20 mouse cellular contexts compared by ENCODE assay signal in genomic region chr14:25059351-25059750, GRCm38 (mm10).
DNase-seq lines count a peak whose midpoint lies in the region; ATAC-seq and TF ChIP-seq lines count a peak whose summit lies in the region.
"Had no signal": no experiment of that assay in that cellular context is flagged by ENCODE, and none has a peak within 500 bp of the region (broad histone marks: within the 10 kb centered on the region; RNA-seq: fewer than 3 reads in every experiment).

No protein-coding gene starts in this region.

- TF ChIP-seq CTCF in thymus, adult 2 months (IDR thresholded peaks at IDR 0.05; ENCODE audit: borderline replicate concordance, control insufficient read depth, extremely low read depth, insufficient read depth, low read length, poor library complexity), result no peak

- no peak overlapping the region for H3K4me3 ChIP-seq in midbrain, embryonic 10.5 days
- no peak overlapping the region for H3K4me3 ChIP-seq in midbrain, embryonic 14.5 days (replicated peaks; ENCODE audit: low read depth, low read length)
- H3K4me3 ChIP-seq in thymus, adult 2 months (ENCODE audit: control insufficient read depth, insufficient read depth, low read length), result no peak overlapping the region
- H3K4me3 ChIP-seq: embryonic facial prominence, embryonic 12.5 days; forebrain, embryonic 13.5 days; heart, embryonic 13.5 days; hindbrain, embryonic 12.5 days had no signal

- H3K9me3 ChIP-seq in midbrain, embryonic 10.5 days (replicated peaks), result no peaks in the 10 kb centered on the region
- H3K9me3 ChIP-seq in midbrain, embryonic 14.5 days (ENCODE audit: control insufficient read depth, low read length), result no peaks in the 10 kb centered on the region
- H3K9me3 ChIP-seq: embryonic facial prominence, embryonic 12.5 days; forebrain, embryonic 13.5 days; heart, embryonic 13.5 days; hindbrain, embryonic 12.5 days had no signal

- H3K9ac ChIP-seq in midbrain, embryonic 14.5 days (replicated peaks; ENCODE audit: low read length), result no peak overlapping the region
- H3K9ac ChIP-seq: embryonic facial prominence, embryonic 12.5 days; forebrain, embryonic 13.5 days; heart, embryonic 13.5 days; hindbrain, embryonic 12.5 days had no signal

- no peak for ATAC-seq in midbrain, embryonic 14.5 days (ENCODE audit: low FRiP score, low TSS enrichment)
- ATAC-seq: activated CD4-positive, CD25-positive, alpha-beta regulatory T cell, adult 4 months; forebrain, embryonic 13.5 days; hindbrain, postnatal 0 days; Patski had no signal

- WGBS in midbrain, embryonic 10.5 days, result 82% methylated on average over 7 of the region's 7 CpGs
- 78% methylated on average over 7 of the region's 7 CpGs for WGBS in midbrain, embryonic 14.5 days
- WGBS in thymus, adult 2 months, result 52% methylated on average over 7 of the region's 7 CpGs

- no peaks in the 10 kb centered on the region for H3K36me3 ChIP-seq in midbrain, embryonic 10.5 days
- no peaks in the 10 kb centered on the region for H3K36me3 ChIP-seq in midbrain, embryonic 14.5 days (ENCODE audit: control insufficient read depth, insufficient read depth, low read length)
- no peaks in the 10 kb centered on the region for H3K36me3 ChIP-seq in thymus, adult 2 months (ENCODE audit: control insufficient read depth, insufficient read depth, low read length)
- H3K36me3 ChIP-seq: embryonic facial prominence, embryonic 12.5 days; heart, embryonic 13.5 days; hindbrain, embryonic 12.5 days had no signal

- no peak overlapping the region for H3K4me2 ChIP-seq in midbrain, embryonic 14.5 days (ENCODE audit: low read length)
- H3K4me2 ChIP-seq: embryonic facial prominence, embryonic 12.5 days; forebrain, embryonic 13.5 days; heart, embryonic 13.5 days; hindbrain, embryonic 12.5 days had no signal

- no peak for DNase-seq in midbrain, embryonic 10.5 days (ENCODE audit: low spot score)
- DNase-seq in midbrain, embryonic 14.5 days, result no peak
- peak; percentile 7 for DNase-seq in thymus, adult 2 months
- DNase-seq in thymus, postnatal 25 days, result peak; percentile 35
- DNase-seq in embryo, embryonic 10.5 days (ENCODE audit: low spot score), result no peak
- DNase-seq in cerebellum, postnatal 25 days, result no peak
- DNase-seq: adrenal gland, postnatal 25 days; cerebellum, adult 18-20 months; cerebellum, adult 9-11 months; embryo, embryonic 11 days; gastrocnemius, postnatal 36 days; heart, adult 11 months; heart, postnatal 36 days had no signal

- H3K27ac ChIP-seq in midbrain, embryonic 10.5 days (replicated peaks), result peak overlapping the region; percentile 30; the same call in 1 of the 2 replicates
- H3K27ac ChIP-seq in midbrain, embryonic 14.5 days (replicated peaks; ENCODE audit: low read depth, low read length), result no peak overlapping the region
- H3K27ac ChIP-seq in thymus, adult 2 months (ENCODE audit: control insufficient read depth, insufficient read depth, low read length), result no peak overlapping the region
- H3K27ac ChIP-seq: embryonic facial prominence, embryonic 12.5 days; forebrain, embryonic 13.5 days; heart, embryonic 13.5 days; hindbrain, embryonic 12.5 days; hindbrain, postnatal 0 days had no signal

- TF ChIP-seq POLR2A in thymus, adult 2 months (IDR thresholded peaks at IDR 0.05; ENCODE audit: control insufficient read depth, extremely low read depth, insufficient read depth, low read length, poor library complexity), result no peak

- H3K27me3 ChIP-seq in midbrain, embryonic 10.5 days (ENCODE audit: low read depth, poor library complexity, severe bottlenecking), result peaks cover 9% of the 10 kb centered on the region
- H3K27me3 ChIP-seq in midbrain, embryonic 14.5 days (ENCODE audit: control insufficient read depth, insufficient read depth, low read length), result no peaks in the 10 kb centered on the region
- H3K27me3 ChIP-seq in thymus, adult 2 months (ENCODE audit: control insufficient read depth, insufficient read depth, low read length), result no peaks in the 10 kb centered on the region
- H3K27me3 ChIP-seq: embryonic facial prominence, embryonic 12.5 days; forebrain, embryonic 13.5 days; heart, embryonic 13.5 days; hindbrain, embryonic 12.5 days had no signal

- peaks cover 28% of the 10 kb centered on the region for H3K4me1 ChIP-seq in midbrain, embryonic 10.5 days
- H3K4me1 ChIP-seq in midbrain, embryonic 14.5 days (ENCODE audit: control insufficient read depth, insufficient read depth, low read length), result peaks cover 8% of the 10 kb centered on the region; the same call in 1 of the 2 replicates
- H3K4me1 ChIP-seq in thymus, adult 2 months (replicated peaks; ENCODE audit: control insufficient read depth, insufficient read depth, low read length), result peaks cover 37% of the 10 kb centered on the region

Comparison
In these comparisons a context has a peak if more than half of its experiments do, and no peak if none do; other contexts are left out.
1. DNase-seq: peak in thymus, adult 2 months (single experiment) and thymus, postnatal 25 days (single experiment); none in midbrain, embryonic 10.5 days (single experiment), midbrain, embryonic 14.5 days (single experiment), embryo, embryonic 10.5 days (single experiment) and cerebellum, postnatal 25 days (0 of 2).